Mouse (Mus musculus): ENCODE measurements around the gene Fam19a4.

Fam19a4 gene

GRCm38 (mm10) chr6:97060074-97060681 lies at the start of gene Fam19a4:
Fam19a4 (minus strand) TSS chr6:97060413.
- peak; percentile 32 for DNase-seq (ENCODE audit: low spot score)

- no peak for DNase-seq (ENCODE audit: low spot score)
Observed at GRCm38 (mm10) chr6:97106777-97107176, 46.6 kb upstream of the Fam19a4 start.

GRCm38 (mm10) chr6:97106106-97106505 lies 45.9 kb upstream of the Fam19a4 start:
- no peak for DNase-seq (ENCODE audit: low spot score)

- no peak for DNase-seq (ENCODE audit: low spot score)
Observed at GRCm38 (mm10) chr6:97104264-97104852, 44.1 kb upstream of the Fam19a4 start.

GRCm38 (mm10) chr6:97101958-97102702 lies 41.9 kb upstream of the Fam19a4 start:
- no peak for DNase-seq (ENCODE audit: low spot score)

GRCm38 (mm10) chr6:97101190-97101957 lies 41.2 kb upstream of the Fam19a4 start:
- DNase-seq (ENCODE audit: low spot score) = no peak

- DNase-seq (ENCODE audit: low spot score) = no peak
Observed at GRCm38 (mm10) chr6:97082336-97082735, 22.1 kb upstream of the Fam19a4 start.

- DNase-seq (ENCODE audit: low spot score) = no peak
Observed at GRCm38 (mm10) chr6:97080016-97080415, 19.8 kb upstream of the Fam19a4 start.

GRCm38 (mm10) chr6:97059599-97059998 lies 614 bp downstream of the Fam19a4 start:
- DNase-seq (ENCODE audit: low spot score) = no peak

- DNase-seq (ENCODE audit: low spot score) = no peak
Observed at GRCm38 (mm10) chr6:97052196-97052770, 7.9 kb downstream of the Fam19a4 start.

GRCm38 (mm10) chr6:97048403-97048802 lies 11.8 kb downstream of the Fam19a4 start:
- no peak for DNase-seq (ENCODE audit: low spot score)

GRCm38 (mm10) chr6:97046541-97046940 lies 13.7 kb downstream of the Fam19a4 start:
- DNase-seq (ENCODE audit: low spot score) = no peak

GRCm38 (mm10) chr6:97027110-97027677 lies 33.0 kb downstream of the Fam19a4 start:
- DNase-seq (ENCODE audit: low spot score) = no peak

- DNase-seq (ENCODE audit: low spot score) = no peak
Observed at GRCm38 (mm10) chr6:97019323-97019722, 40.9 kb downstream of the Fam19a4 start.

- no peak for DNase-seq (ENCODE audit: low spot score)
Observed at GRCm38 (mm10) chr6:97016711-97017110, 43.5 kb downstream of the Fam19a4 start.

GRCm38 (mm10) chr6:97016018-97016417 lies 44.2 kb downstream of the Fam19a4 start:
- DNase-seq (ENCODE audit: low spot score) = no peak

- DNase-seq (ENCODE audit: low spot score) = no peak
Observed at GRCm38 (mm10) chr6:97006513-97007094, 53.6 kb downstream of the Fam19a4 start.

GRCm38 (mm10) chr6:97005038-97005437 lies 55.2 kb downstream of the Fam19a4 start:
- DNase-seq (ENCODE audit: low spot score) = no peak

GRCm38 (mm10) chr6:96995556-96996159 lies 64.6 kb downstream of the Fam19a4 start:
- no peak for DNase-seq (ENCODE audit: low spot score)

- DNase-seq (ENCODE audit: low spot score) = no peak
Observed at GRCm38 (mm10) chr6:96991741-96992140, 68.5 kb downstream of the Fam19a4 start.

- no peak for DNase-seq (ENCODE audit: low spot score)
Observed at GRCm38 (mm10) chr6:96977537-96977936, 82.7 kb downstream of the Fam19a4 start.
